26 mouse cellular contexts compared by ENCODE assay signal in the genomic region with DNA sequence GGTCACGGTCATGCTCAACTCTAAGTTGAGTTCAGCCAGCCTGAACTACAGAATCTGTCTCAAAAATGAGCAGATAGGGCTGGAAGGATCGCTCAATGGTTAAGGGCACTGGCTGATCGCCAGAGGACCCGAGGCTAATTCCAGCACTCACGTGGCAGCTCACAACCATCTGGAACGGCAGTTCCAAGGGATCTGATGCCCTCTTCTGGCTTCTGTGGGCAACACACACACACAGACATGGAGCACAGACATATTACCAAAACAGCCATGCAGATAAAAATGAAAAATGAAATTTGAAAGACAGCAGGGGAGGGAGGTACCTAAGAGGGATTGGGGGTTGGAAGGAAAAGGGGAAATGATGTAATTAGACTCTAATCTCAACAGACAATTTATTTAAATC. TPM values are rescaled to one million over a fixed set of nuclear protein-coding genes. Genes with fewer than 3 reads are reported as not detected.
DNase-seq lines count a peak whose midpoint lies in the region; ATAC-seq and TF ChIP-seq lines count a peak whose summit lies in the region.
"Had no signal": no experiment of that assay in that cellular context is flagged by ENCODE, and none has a peak within 500 bp of the region (broad histone marks: within the 10 kb centered on the region; RNA-seq: fewer than 3 reads in every experiment).

No protein-coding gene starts in this region.

- H3K27me3 ChIP-seq in kidney, postnatal 0 days (ENCODE audit: insufficient read depth, low read length): no peaks in the 10 kb centered on the region
- H3K27me3 ChIP-seq in kidney, embryonic 14.5 days (ENCODE audit: control insufficient read depth, insufficient read depth, low read length): no peaks in the 10 kb centered on the region
- H3K27me3 ChIP-seq: CH12.LX; embryonic facial prominence, embryonic 12.5 days; heart, embryonic 13.5 days; hindbrain, embryonic 12.5 days; limb, embryonic 12.5 days; liver, embryonic 15.5 days had no signal

- 62% methylated on average over 6 of the region's 6 CpGs for WGBS in kidney, postnatal 0 days
- 57% methylated on average over 6 of the region's 6 CpGs for WGBS in kidney, embryonic 14.5 days
- 88% methylated on average over 6 of the region's 6 CpGs for WGBS in bone marrow, adult 2 months

- H3K27ac ChIP-seq in kidney, postnatal 0 days: no peak overlapping the region
- H3K27ac ChIP-seq in kidney, embryonic 14.5 days (ENCODE audit: low read depth, low read length): no peak overlapping the region
- no peak overlapping the region for H3K27ac ChIP-seq in bone marrow, adult 2 months (ENCODE audit: control insufficient read depth, insufficient read depth, low read depth, low read length, poor library complexity)
- H3K27ac ChIP-seq: embryonic facial prominence, embryonic 12.5 days; heart, adult 2 months; heart, embryonic 13.5 days; hindbrain, embryonic 12.5 days; limb, embryonic 12.5 days; liver, embryonic 15.5 days; midbrain, embryonic 12.5 days had no signal

- no peak overlapping the region for H3K9ac ChIP-seq in kidney, postnatal 0 days (ENCODE audit: low read depth, low read length)
- no peak overlapping the region for H3K9ac ChIP-seq in kidney, embryonic 14.5 days (ENCODE audit: low read depth, low read length)
- H3K9ac ChIP-seq: embryonic facial prominence, embryonic 12.5 days; forebrain, postnatal 0 days; heart, embryonic 13.5 days; hindbrain, embryonic 12.5 days; limb, embryonic 12.5 days; liver, embryonic 15.5 days; midbrain, embryonic 12.5 days had no signal

- TF ChIP-seq POLR2A in bone marrow, adult 2 months (IDR thresholded peaks at IDR 0.05; ENCODE audit: borderline replicate concordance, control insufficient read depth, low read depth, low read length): no peak

- H3K4me1 ChIP-seq in kidney, postnatal 0 days (replicated peaks; ENCODE audit: insufficient read depth, low read length): no peaks in the 10 kb centered on the region
- 0 out of 2 replicates have a peak, but pooled peaks cover 5% of the 10 kb centered on the region for H3K4me1 ChIP-seq in kidney, embryonic 14.5 days (ENCODE audit: control insufficient read depth, insufficient read depth, low read length)
- H3K4me1 ChIP-seq in bone marrow, adult 2 months (ENCODE audit: control insufficient read depth, insufficient read depth, low read length): no peaks in the 10 kb centered on the region

- H3K4me2 ChIP-seq in kidney, postnatal 0 days (ENCODE audit: low read length): no peak overlapping the region
- H3K4me2 ChIP-seq in kidney, embryonic 14.5 days (replicated peaks; ENCODE audit: low read depth, low read length): no peak overlapping the region
- H3K4me2 ChIP-seq: embryonic facial prominence, embryonic 12.5 days; heart, embryonic 13.5 days; hindbrain, embryonic 12.5 days; limb, embryonic 12.5 days; liver, embryonic 15.5 days; midbrain, embryonic 12.5 days had no signal

- peaks cover 22% of the 10 kb centered on the region for H3K36me3 ChIP-seq in kidney, postnatal 0 days (ENCODE audit: insufficient read depth, low read length)
- H3K36me3 ChIP-seq in kidney, embryonic 14.5 days (ENCODE audit: control insufficient read depth, insufficient read depth, low read length): peaks cover 26% of the 10 kb centered on the region

- no peak for DNase-seq in kidney, postnatal 0 days (ENCODE audit: low spot score)
- peak; percentile 37 for DNase-seq in retina, postnatal 1 day
- DNase-seq in retina, embryonic 14.5 days (ENCODE audit: low spot score): no peak
- no peak for DNase-seq in adrenal gland, adult (ENCODE audit: inconsistent age in 2 of 2, low spot score in 1 of 2)
- DNase-seq: adrenal gland, postnatal 10 days; B cell, adult 2 months; cerebellum, adult 9-10 months; forebrain, postnatal 0 days; gastrocnemius, postnatal 25 days; heart, adult 2 months; kidney, adult 2 months; kidney, postnatal 14 days; layer of hippocampus, postnatal 36 days; right cerebral cortex, postnatal 25 days; spleen, adult 18-20 months had no signal

- TF ChIP-seq CTCF in kidney, postnatal 0 days (IDR thresholded peaks at IDR 0.05; ENCODE audit: low read depth): peak; percentile 17; the same call in 1 of the 2 replicates
- TF ChIP-seq CTCF in bone marrow, adult 2 months (IDR thresholded peaks at IDR 0.05; ENCODE audit: control insufficient read depth, insufficient read depth, low read length): 0 out of 2 replicates have a peak, but pooled peaks have one; percentile 3

- no peak overlapping the region for H3K4me3 ChIP-seq in kidney, postnatal 0 days (replicated peaks; ENCODE audit: low read depth, low read length)
- H3K4me3 ChIP-seq in kidney, embryonic 14.5 days (ENCODE audit: low read length): no peak overlapping the region
- no peak overlapping the region for H3K4me3 ChIP-seq in bone marrow, adult 2 months (replicated peaks; ENCODE audit: control insufficient read depth, low read depth, low read length)
- H3K4me3 ChIP-seq: embryonic facial prominence, embryonic 12.5 days; heart, adult 2 months; heart, embryonic 13.5 days; hindbrain, embryonic 12.5 days; limb, embryonic 12.5 days; liver, embryonic 15.5 days; midbrain, embryonic 12.5 days had no signal

- ATAC-seq in kidney, postnatal 0 days (replicated peaks; ENCODE audit: low FRiP score, low read depth): no peak
- ATAC-seq in kidney, embryonic 14.5 days (ENCODE audit: low FRiP score, low TSS enrichment): no peak
- no peak for ATAC-seq in cerebellum, adult (ENCODE audit: insufficient number of reproducible peaks, low FRiP score, low TSS enrichment)
- ATAC-seq: forebrain, postnatal 0 days; lung, postnatal 0 days had no signal

- H3K9me3 ChIP-seq in kidney, postnatal 0 days (replicated peaks; ENCODE audit: low read length): no peaks in the 10 kb centered on the region
- H3K9me3 ChIP-seq in kidney, embryonic 14.5 days (ENCODE audit: control insufficient read depth, low read length): no peaks in the 10 kb centered on the region
- H3K9me3 ChIP-seq: embryonic facial prominence, embryonic 12.5 days; heart, embryonic 13.5 days; hindbrain, embryonic 12.5 days; limb, embryonic 12.5 days; liver, embryonic 15.5 days; midbrain, embryonic 12.5 days had no signal

RNA-seq across cellular contexts. Expression of a gene that starts 5.3 kb away (rescaled TPM):
- polyA plus RNA-seq in kidney, postnatal 0 days (2015; fragmentation: Nextera tagmentation; extraction: Ambion mirVana): 20.5 and 22.6 TPM in 2 replicates
- 22.7 and 26.8 TPM in 2 replicates for polyA plus RNA-seq in kidney, embryonic 14.5 days (2014; fragmentation: Nextera tagmentation; extraction: Ambion mirVana)
- polyA plus RNA-seq in bone marrow, adult 2 months (2011; ENCODE audit: insufficient read depth, insufficient read length, low replicate concordance, missing spikeins): 0.83 and 3.3 TPM in 2 replicates
